Mouse (Mus musculus) kidney, postnatal 0 days (tissue): ENCODE measurements around the gene Krtap6-2. TPM values are rescaled to one million over a fixed set of nuclear protein-coding genes. Genes with fewer than 3 reads are reported as not detected.

Experiments used
- ATAC-seq: fragments of 200-750 bp; cut with Nextera tagmentation; replicated peaks from 2 replicates; pipeline ENCODE4 v1.8.0; 2017; ENCODE audit warnings: low read depth, moderate number of reproducible peaks, moderate TSS enrichment, moderate library complexity; ENCODE audit not compliant: low FRiP score
- DNase-seq: peaks from one replicate; pipeline ENCODE4 v3.0.0-alpha.2; 2016; ENCODE audit warnings: low spot score
- H3K27ac ChIP-seq: fragments of 300-500 bp; sonication (generic); 2 replicates; pipeline ENCODE4 v1.5.1; 2014; ENCODE audit warnings: mild to moderate bottlenecking
- H3K27me3 ChIP-seq: fragments of 300-500 bp; sonication (generic); 2 replicates; pipeline ENCODE4 v1.6.1; 2014; ENCODE audit warnings: low read length, mixed read lengths; ENCODE audit not compliant: insufficient read depth
- H3K36me3 ChIP-seq: fragments of 300-500 bp; sonication (generic); 2 replicates; pipeline ENCODE4 v1.6.1; 2014; ENCODE audit warnings: low read length, mixed read lengths; ENCODE audit not compliant: insufficient read depth
- H3K4me1 ChIP-seq: fragments of 300-500 bp; sonication (generic); replicated peaks from 2 replicates; pipeline ENCODE4 v1.6.1; 2014; ENCODE audit warnings: antibody characterized with exemption, low read length, mixed read lengths; ENCODE audit not compliant: insufficient read depth
- H3K4me2 ChIP-seq: fragments of 300-500 bp; sonication (generic); 2 replicates; pipeline ENCODE4 v1.6.1; 2014; ENCODE audit warnings: mild to moderate bottlenecking, low read length, moderate library complexity, mixed read lengths
- H3K4me3 ChIP-seq: fragments of 300-500 bp; sonication (generic); replicated peaks from 2 replicates; pipeline ENCODE4 v1.5.1; 2014; ENCODE audit warnings: low read depth, low read length
- H3K9ac ChIP-seq: fragments of 300-500 bp; sonication (generic); 2 replicates; pipeline ENCODE4 v1.6.1; 2014; ENCODE audit warnings: low read depth, low read length
- H3K9me3 ChIP-seq: fragments of 300-500 bp; sonication (generic); replicated peaks from 2 replicates; pipeline ENCODE4 v1.6.1; 2016; ENCODE audit warnings: low read length, inconsistent platforms, mixed read lengths
- CTCF ChIP-seq: IDR thresholded peaks from 2 replicates; pipeline ENCODE4 v1.5.1; 2016; ENCODE audit warnings: antibody characterized with exemption, low read depth, mild to moderate bottlenecking, moderate library complexity
- WGBS: fragments of 180-500 bp; shearing (Covaris S2); extraction: QIAGEN DNeasy Blood & Tissue Kit; methylation state at CpG from one replicate; pipeline ENCODE4 v1.1.7; 2014; 5-methylcytosine and 5-hydroxymethylcytosine counted together
- polyA plus RNA-seq: library from polyadenylated mRNA; unstranded; fragments of >200 nt; fragmentation: Nextera tagmentation; extraction: Ambion mirVana; gene quantifications from 2 replicates; pipeline ENCODE4 v1.2.1, GENCODE M21; 2015

Gene Krtap6-2
- polyA plus RNA-seq: not detected in 2 replicates

DNA sequence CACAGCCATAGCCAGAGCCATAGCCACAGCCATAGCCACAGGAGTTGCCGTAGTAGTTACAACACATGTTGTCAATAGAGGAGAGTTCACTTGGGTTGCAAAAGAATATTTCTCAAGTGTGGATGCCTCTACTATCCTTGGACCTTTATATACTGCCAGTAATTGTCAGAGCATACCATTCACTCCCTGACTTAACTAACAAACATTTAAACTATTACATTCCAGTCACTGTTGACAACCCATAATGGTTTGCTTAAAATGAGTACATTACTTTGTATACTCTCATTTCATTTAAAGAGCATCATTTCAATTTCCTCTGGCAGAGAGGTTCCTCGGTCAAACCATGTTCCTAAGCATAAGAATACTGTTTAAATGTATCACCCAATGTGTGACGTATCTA is at the start of gene Krtap6-2:
TSS of gene Krtap6-2 (minus strand) at position 101 of the 400 bp plus-strand sequence.
- no peaks in the 10 kb centered on the region for H3K36me3 ChIP-seq
- no peak within 1 kb of the TSS for H3K4me3 ChIP-seq
- ATAC-seq (no peak), DNase-seq (no peak)
- no peaks in the 10 kb centered on the region for H3K27me3 ChIP-seq
- 93% methylated on average over 3 of the region's 3 CpGs for WGBS
- no peak for TF ChIP-seq CTCF
- H3K9ac ChIP-seq: no peak within 1 kb of the TSS
- no peaks in the 10 kb centered on the region for H3K9me3 ChIP-seq
- H3K4me2 ChIP-seq: no peak within 1 kb of the TSS
- H3K4me1 ChIP-seq: no peaks in the 10 kb centered on the region
- no peak within 1 kb of the TSS for H3K27ac ChIP-seq

DNA sequence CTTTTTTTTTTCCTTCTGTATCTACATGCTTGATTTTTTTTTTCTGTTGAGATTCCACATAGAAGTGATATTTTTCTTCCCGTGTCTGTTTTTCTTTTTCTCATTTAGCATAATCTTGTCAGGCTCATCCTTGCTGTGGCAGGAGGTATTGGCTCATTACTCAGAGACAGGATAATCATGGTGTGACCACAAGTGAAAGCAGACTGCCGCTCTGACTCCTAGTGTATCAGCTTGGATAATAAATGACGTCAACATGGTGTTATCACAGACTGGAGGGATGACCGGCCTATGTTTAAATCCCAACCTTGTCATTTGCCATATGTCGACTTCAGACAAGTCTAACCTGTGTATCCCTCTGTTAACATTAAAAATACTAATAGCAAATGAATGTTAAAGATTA is 41.3 kb upstream of the Krtap6-2 start:
- WGBS: 75% methylated on average over 5 of the region's 5 CpGs
- ATAC-seq: no peak

DNA sequence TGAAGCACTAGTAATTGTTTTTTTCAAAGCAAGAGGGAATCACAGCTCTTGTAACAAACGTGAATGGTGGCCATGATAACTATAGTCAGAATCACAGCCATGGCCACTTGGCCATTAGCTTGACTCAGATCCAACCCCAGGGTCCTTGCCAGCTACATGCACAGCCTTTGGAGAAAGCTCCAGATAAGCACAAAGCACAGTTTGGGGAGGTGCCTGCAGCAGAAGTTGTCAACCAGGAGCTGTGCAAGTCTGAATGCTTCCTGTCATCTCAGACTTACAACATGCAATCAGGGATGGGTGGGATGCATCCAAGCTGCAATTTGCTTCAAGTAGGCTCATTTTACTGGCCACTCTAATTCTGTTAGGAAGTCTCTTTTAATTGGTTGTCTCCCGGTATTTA is 9.7 kb upstream of the Krtap6-2 start:
- WGBS: 77% methylated on average over 2 of the region's 2 CpGs
- H3K4me1 ChIP-seq: no peaks in the 10 kb centered on the region
- no peak for TF ChIP-seq CTCF
- H3K36me3 ChIP-seq: no peaks in the 10 kb centered on the region
- ATAC-seq (no peak), DNase-seq (no peak)
- H3K9ac ChIP-seq: no peak overlapping the region
- no peak overlapping the region for H3K27ac ChIP-seq
- H3K9me3 ChIP-seq: no peaks in the 10 kb centered on the region
- H3K4me3 ChIP-seq: no peak overlapping the region
- H3K27me3 ChIP-seq: no peaks in the 10 kb centered on the region
- no peak overlapping the region for H3K4me2 ChIP-seq

More for the DNA sequence above, 41.3 kb upstream of the Krtap6-2 start:
- no peak overlapping the region for H3K27ac ChIP-seq
- no peak for TF ChIP-seq CTCF
- H3K27me3 ChIP-seq: no peaks in the 10 kb centered on the region
- no peaks in the 10 kb centered on the region for H3K4me1 ChIP-seq
- H3K9me3 ChIP-seq: no peaks in the 10 kb centered on the region
- no peak overlapping the region for H3K9ac ChIP-seq
- H3K4me3 ChIP-seq: no peak overlapping the region
- H3K36me3 ChIP-seq: no peaks in the 10 kb centered on the region
- H3K4me2 ChIP-seq: no peak overlapping the region
- DNase-seq: no peak

DNA sequence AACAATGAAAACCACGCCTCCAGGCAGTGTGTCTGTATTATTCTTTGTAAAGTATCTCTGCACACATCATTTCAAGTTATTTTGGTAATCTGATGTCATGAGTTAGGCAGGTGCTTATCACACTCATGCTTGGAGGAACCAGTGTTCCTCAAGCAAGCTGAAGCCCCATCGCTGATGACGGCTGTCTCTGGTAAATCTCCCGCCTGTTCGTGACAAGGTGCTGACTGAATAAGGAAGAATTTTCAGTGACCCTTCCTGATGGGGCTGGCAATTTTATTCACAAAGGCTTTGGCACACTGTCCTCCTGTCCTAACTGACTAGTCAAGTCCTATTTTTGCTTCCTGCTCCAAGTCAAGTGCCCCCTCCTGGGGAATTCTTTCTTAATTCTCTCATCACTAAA is 5.4 kb upstream of the Krtap6-2 start:
- Histone ChIP-seq H3K36me3 (no peaks in the 10 kb centered on the region), H3K27ac (no peak overlapping the region), H3K27me3 (no peaks in the 10 kb centered on the region), H3K4me3 (no peak overlapping the region), H3K4me2 (no peak overlapping the region), H3K4me1 (no peaks in the 10 kb centered on the region), H3K9ac (no peak overlapping the region), H3K9me3 (no peaks in the 10 kb centered on the region)
- no peak for TF ChIP-seq CTCF
- WGBS: 82% methylated on average over 5 of the region's 5 CpGs
- ATAC-seq (no peak), DNase-seq (no peak)

DNA sequence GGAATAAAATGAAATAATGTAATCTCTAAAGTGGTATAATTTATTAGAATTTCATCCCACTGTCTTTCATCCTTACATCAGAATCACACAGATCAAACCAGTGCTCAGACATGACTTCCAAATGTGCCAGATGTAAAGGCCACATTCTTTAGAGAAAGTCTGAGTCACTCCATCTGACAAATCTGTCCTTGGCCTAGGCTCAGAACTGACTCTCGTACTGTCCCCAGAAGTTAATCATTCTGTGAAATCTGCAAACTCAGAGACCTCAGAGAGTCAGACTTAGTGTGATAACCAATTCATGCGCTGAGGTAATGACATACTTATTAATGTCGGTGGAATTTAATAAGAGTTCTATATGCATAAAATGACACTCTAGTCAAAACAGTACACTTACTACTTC is 3.6 kb downstream of the Krtap6-2 start:
- ATAC-seq: no peak

DNA sequence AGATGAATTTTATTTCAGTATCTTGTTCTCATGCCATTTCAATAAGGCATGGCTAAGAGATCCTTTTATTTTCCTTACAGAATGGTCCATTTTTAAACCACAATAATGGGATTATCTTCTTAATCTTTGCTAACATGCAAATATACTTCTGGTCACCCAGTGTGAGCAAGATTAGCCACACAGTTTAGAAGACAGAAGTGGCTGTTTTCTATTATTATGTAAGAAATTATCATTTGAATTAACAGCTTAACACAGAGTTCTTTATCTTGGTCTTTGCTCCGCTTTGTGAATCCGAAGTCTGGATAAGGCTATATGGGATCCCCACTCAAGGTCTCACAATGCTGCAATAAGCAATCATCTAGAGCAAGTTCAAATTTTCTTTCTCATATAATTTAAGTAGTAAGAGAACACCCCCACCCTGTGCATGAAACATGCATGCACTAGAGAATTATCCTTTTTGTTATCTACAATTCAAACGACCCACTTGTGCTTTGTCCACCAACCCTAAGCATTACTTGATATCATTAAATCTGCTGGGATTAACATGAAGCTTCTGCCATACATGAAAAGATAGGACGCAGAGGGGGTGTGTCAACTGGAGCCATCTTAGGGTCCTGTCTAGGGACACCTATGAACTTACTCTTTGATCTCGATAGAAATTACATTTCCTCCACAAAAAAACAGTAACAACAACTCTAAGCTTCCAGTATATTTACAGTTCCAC is 9.4 kb downstream of the Krtap6-2 start:
- no peaks in the 10 kb centered on the region for H3K27me3 ChIP-seq
- H3K9ac ChIP-seq: no peak overlapping the region
- DNase-seq: no peak
- no peak for TF ChIP-seq CTCF
- no peak for ATAC-seq
- no peaks in the 10 kb centered on the region for H3K9me3 ChIP-seq
- H3K4me2 ChIP-seq: no peak overlapping the region
- WGBS: 79% methylated on average over 5 of the region's 5 CpGs
- no peaks in the 10 kb centered on the region for H3K36me3 ChIP-seq
- no peak overlapping the region for H3K4me3 ChIP-seq
- no peak overlapping the region for H3K27ac ChIP-seq
- no peaks in the 10 kb centered on the region for H3K4me1 ChIP-seq

More for the DNA sequence above, 3.6 kb downstream of the Krtap6-2 start:
- TF ChIP-seq CTCF: no peak
- no peak for DNase-seq
- Histone ChIP-seq H3K4me2 (no peak overlapping the region), H3K4me3 (no peak overlapping the region), H3K9ac (no peak overlapping the region), H3K4me1 (no peaks in the 10 kb centered on the region), H3K36me3 (no peaks in the 10 kb centered on the region), H3K27me3 (no peaks in the 10 kb centered on the region), H3K9me3 (no peaks in the 10 kb centered on the region), H3K27ac (no peak overlapping the region)
- 82% methylated on average over 3 of the region's 3 CpGs for WGBS

DNA sequence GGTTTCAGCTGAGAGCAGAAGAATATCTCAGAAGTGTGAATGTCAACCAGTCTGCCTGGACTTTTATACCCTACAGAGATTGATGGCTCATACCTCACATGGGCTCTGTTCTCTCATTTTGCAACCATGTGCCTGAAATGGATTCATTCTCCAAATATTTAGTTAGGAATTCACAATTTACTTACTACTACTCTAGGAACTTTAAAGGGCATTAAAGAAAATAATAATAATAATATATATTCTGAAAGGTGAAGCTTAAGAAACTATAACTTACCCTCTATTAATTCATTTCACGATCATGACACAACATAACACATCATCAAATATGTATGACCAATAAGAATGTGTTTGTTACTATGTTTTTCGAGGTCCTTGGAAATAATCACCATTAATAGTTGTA is 16.1 kb downstream of the Krtap6-2 start, which contains the start of gene Krtap21-1:
TSS of gene Krtap21-1 (minus strand) at position 101 of the 400 bp plus-strand sequence.
- Histone ChIP-seq H3K27ac (no peak within 1 kb of the TSS), H3K9ac (no peak within 1 kb of the TSS), H3K27me3 (no peaks in the 10 kb centered on the region), H3K4me1 (no peaks in the 10 kb centered on the region), H3K36me3 (no peaks in the 10 kb centered on the region), H3K4me3 (no peak within 1 kb of the TSS), H3K9me3 (no peaks in the 10 kb centered on the region), H3K4me2 (no peak within 1 kb of the TSS)
- ATAC-seq (no peak), DNase-seq (no peak)
- TF ChIP-seq CTCF: no peak
- 85% methylated on average over 2 of the region's 2 CpGs for WGBS
